Mouse (Mus musculus): ENCODE measurements at regions not wholly inside any gene's neighbourhood (a gene's known extent, or its start where the extent isn't known, plus 50 kb on each side); places are given as distances from the start of the nearest gene placed in this dataset.

- DNase-seq (ENCODE audit: low spot score in 2 of 2), result no peak
These were observed 110.8 kb upstream of the Pdzrn3 start for GRCm38 (mm10) chr6:101488466-101488865.

- DNase-seq (ENCODE audit: low spot score in 2 of 2), result no peak
These were observed 107.0 kb upstream of the Pdzrn3 start for GRCm38 (mm10) chr6:101484526-101485287.

- DNase-seq (ENCODE audit: low spot score in 2 of 2), result peak; percentile 3 to 7
These were observed 105.2 kb upstream of the Pdzrn3 start for GRCm38 (mm10) chr6:101482635-101483465.

GRCm38 (mm10) chr6:101473956-101474355 is 96.3 kb upstream of the Pdzrn3 start:
- DNase-seq (ENCODE audit: low spot score in 2 of 2), result no peak

- DNase-seq (ENCODE audit: low spot score in 2 of 2), result no peak
These were observed 95.7 kb upstream of the Pdzrn3 start for GRCm38 (mm10) chr6:101473257-101473925.

GRCm38 (mm10) chr6:101464910-101465309 is 87.2 kb upstream of the Pdzrn3 start:
- no peak for DNase-seq (ENCODE audit: low spot score in 2 of 2)

- no peak for DNase-seq (ENCODE audit: low spot score in 2 of 2)
These were observed 86.2 kb upstream of the Pdzrn3 start for GRCm38 (mm10) chr6:101463812-101464320.

GRCm38 (mm10) chr6:101446720-101447119 is 69.0 kb upstream of the Pdzrn3 start:
- no peak for DNase-seq (ENCODE audit: low spot score in 2 of 2)

GRCm38 (mm10) chr6:101446316-101446715 is 68.6 kb upstream of the Pdzrn3 start:
- DNase-seq (ENCODE audit: low spot score in 2 of 2), result no peak

GRCm38 (mm10) chr6:101432769-101433168 is 55.1 kb upstream of the Pdzrn3 start:
- DNase-seq (ENCODE audit: low spot score in 2 of 2), result no peak

GRCm38 (mm10) chr6:101429634-101430033 is 51.9 kb upstream of the Pdzrn3 start:
- DNase-seq (ENCODE audit: low spot score in 2 of 2), result no peak
